Mouse (Mus musculus) thymus, adult 2 months (tissue): ENCODE data around the gene Mipol1.

ENCODE experiments used
- CTCF ChIP-seq: fragments of 200-500 bp; IDR thresholded peaks from 2 replicates; pipeline ENCODE4 v1.5.1; 2012; ENCODE audit warnings: mild to moderate bottlenecking, control low read depth, low read length, moderate library complexity, borderline replicate concordance; ENCODE audit not compliant: control insufficient read depth, poor library complexity, insufficient read depth; ENCODE audit errors: extremely low read depth
- POLR2A ChIP-seq: fragments of 200-500 bp; IDR thresholded peaks from 2 replicates; pipeline ENCODE4 v1.6.1; 2012; ENCODE audit warnings: mild to moderate bottlenecking, low read length, control low read depth, moderate library complexity; ENCODE audit not compliant: control insufficient read depth, poor library complexity, insufficient read depth; ENCODE audit errors: extremely low read depth

- no peak for TF ChIP-seq CTCF
- TF ChIP-seq POLR2A: no peak
Observed at GRCm38 (mm10) chr12:57199427-57199826, 30.8 kb upstream of the Mipol1 start.
